Mouse (Mus musculus) gastrocnemius, postnatal 36 days (tissue): ENCODE results near the gene Ppl. TPM values are rescaled to one million over a fixed set of nuclear protein-coding genes. Genes with fewer than 3 reads are reported as not detected.

ENCODE experiments used
- DNase-seq, 2 experiments: peaks; one replicate each; pipeline ENCODE4 v3.0.0; 2022
- intact Hi-C: fragments of 180-260 bp; cut with DNase I; formaldehyde crosslinking; loops from one replicate; pipeline ENCODE4 v1.15.1; 2025
- total RNA-seq, 2 experiments: library from RNA; stranded (reverse); gene quantifications; 2 replicates each; pipeline ENCODE4 v1.2.3; 2021

The Ppl gene
- total RNA-seq, 2 experiments from 2014 or later = 2.0 to 2.9 TPM

- intact Hi-C loops = no loop called here
- peak; percentile 73 to 83 for DNase-seq
These were observed 1.5 kb downstream of the Ppl start for GRCm38 (mm10) chr16:5130766-5131165.

DNA sequence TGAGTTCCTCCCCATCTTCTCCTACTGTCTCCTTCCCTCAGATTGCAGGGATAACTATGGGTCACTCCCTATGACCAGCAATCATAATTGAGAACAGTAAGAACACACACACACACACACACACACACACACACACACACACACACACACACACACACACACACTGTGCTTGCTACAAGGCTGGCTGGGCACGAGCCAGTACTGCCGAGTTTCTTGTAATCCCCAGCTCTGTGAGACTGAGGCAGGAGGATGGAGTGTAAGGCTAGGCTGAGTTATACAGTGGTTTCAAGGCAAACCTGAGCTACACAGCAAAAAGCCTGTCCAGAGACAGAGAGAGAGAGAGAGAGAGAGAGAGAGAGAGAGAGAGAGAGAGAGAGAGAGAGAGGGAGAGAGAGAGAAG, 2.0 kb downstream of the Ppl start:
- intact Hi-C loops = no loop called here

DNA sequence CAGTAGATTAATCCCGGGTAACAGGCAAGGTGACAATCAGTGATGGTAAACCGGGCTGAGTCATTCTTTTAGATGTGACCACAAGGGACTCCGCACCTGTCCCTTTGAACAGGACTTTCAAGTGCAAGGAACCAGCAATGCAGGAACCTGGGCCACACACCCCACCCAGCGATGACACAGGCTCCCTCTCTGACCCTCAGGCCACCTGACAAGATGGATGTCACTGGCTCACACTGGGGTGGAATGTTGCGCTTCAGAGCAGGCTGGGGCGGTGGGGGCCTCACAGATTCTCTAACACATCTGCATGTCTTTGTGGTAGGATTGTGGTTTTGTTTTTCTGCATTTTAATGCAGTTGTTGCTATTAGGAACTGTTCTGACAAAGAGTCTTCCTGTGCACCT, 8.7 kb downstream of the Ppl start:
- DNase-seq = no peak
- intact Hi-C loops = no loop called here

More for the DNA sequence above, 2.0 kb downstream of the Ppl start:
- DNase-seq = no peak

DNA sequence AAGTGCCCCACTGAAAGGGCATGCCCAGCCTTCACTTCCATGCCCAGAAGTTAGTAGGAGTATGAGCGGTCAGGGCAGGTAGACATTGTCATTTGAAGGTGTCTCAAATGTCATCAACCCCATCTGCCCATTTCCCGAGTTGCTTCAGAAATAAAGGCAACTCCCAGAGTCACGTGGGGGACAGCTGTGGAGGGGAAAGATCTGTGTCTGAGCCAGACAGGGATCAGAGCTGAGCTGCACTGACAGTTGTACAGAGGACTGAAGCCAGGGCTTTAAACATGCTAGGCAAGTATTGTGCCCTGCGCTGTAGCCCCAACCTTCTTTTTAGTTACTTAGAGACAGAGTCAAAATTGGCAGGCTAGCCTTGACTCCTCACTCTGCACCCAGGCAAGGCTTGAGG, 12.4 kb downstream of the Ppl start:
- intact Hi-C loops = no loop called here
- no peak for DNase-seq

GRCm38 (mm10) chr16:5119385-5119784, 12.8 kb downstream of the Ppl start:
- intact Hi-C loops = no loop called here
- DNase-seq = no peak

DNA sequence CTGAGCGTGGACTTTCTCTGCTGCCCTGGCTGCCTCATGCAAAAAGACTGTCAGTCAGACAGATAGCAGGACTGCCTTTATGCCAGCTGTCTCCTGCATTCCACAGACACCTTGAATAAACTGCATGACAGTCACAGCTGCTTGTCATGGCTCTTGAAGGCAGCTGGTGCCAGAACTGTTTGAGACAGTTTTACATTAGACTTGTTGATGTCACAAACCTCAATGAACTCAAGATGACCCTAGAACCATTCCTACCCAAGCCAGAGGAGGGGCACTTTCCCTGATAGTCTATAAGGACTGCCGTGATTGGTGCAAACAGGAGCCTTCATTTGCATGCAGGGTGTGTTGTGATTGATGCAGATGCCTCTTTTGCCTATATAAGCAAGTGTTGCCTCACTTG, 18.6 kb downstream of the Ppl start:
- no peak for DNase-seq
- intact Hi-C loops = no loop called here

DNA sequence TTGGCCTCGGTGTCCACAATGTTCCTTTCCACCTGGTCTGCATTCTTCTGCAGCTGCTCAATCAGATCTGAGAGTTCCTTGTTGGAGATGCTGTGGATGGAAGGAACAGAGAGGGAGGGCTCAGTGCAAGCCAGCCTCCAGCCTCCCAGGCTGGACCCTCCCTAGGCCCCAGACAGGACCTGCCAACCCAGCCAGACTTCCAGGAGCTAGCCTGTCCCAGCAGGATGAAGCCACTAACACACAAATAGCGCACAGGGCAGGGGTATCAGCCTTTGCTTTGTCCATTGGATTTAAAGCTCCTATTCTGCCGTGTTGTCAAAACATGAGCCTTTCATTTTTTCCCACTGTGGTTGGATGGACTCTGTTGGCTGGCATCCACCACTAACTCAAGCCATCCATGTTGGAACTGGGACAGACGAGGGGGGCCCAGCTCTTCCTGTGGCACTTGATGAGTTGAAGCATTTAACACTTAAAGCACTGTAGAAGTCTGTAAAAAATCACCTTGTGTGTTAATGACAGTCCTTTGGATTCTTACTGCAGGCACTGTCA, 19.1 kb downstream of the Ppl start:
- intact Hi-C loops = no loop called here
- no peak for DNase-seq

GRCm38 (mm10) chr16:5111021-5111420, 21.2 kb downstream of the Ppl start:
- intact Hi-C loops = no loop called here
- no peak for DNase-seq

- DNase-seq = no peak
- intact Hi-C loops = no loop called here
These were observed 22.3 kb downstream of the Ppl start for GRCm38 (mm10) chr16:5109877-5110276.

DNA sequence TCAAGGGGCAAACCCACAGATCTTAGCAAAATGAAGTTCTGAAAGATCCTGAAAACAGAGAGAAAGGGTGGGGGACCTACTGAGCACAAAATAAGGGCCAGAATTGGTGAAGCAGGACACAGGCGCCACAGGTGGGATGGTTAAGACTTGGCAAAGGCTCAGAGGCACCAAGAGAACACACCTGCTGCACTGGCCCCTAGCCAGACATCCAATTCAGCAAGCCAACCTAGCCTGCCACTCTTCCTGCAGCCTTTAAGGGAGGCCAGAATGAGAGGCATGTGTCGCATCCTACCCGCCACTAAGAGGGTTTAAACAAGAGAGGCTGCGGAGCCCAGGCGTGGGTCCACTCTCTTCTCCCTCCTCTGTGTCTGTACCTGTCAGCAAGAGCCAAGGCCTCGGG, 31.2 kb downstream of the Ppl start:
- intact Hi-C loops = no loop called here

DNA sequence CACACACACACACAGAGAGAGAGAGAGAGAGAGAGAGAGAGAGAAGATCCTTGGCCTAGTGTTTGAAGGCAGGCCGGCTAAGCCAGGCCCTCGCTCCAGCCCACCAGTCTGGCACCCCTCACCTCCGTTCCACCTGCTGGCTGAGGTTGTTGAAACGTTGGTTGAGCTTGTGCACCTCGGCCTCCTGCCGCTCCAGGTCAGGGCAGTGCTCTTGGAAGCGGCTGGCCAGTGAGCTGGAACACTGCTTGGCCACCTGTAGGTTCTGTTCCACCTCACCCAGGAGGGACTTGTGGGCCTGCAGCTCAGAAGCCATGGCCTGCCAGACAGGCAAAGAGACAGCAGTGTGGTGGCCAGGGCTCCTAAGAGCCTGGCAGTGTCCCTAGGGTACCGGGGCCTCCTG, 35.7 kb downstream of the Ppl start:
- no peak for DNase-seq
- intact Hi-C loops = no loop called here

More for the DNA sequence above, 31.2 kb downstream of the Ppl start:
- no peak for DNase-seq

DNA sequence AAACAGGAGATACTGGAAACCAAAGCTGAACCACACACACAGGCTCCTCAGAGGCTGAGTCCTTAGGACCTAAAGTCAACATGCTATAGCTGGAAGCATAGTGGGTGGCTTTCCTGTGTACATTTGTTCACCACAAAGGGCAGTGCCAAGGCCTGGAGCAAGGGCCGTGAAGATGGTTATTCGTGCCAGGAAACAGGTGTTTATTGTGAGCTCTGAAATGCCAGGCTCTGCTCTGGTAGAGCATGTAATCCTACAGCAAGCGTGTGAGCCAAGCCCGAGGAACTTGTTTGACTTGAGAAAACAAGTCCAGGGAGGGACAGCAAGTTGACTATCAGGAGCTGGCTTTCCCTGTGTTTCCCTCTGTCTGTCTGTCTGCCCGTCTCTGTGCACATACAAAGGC, 38.9 kb downstream of the Ppl start:
- no peak for DNase-seq
- intact Hi-C loops = no loop called here

DNA sequence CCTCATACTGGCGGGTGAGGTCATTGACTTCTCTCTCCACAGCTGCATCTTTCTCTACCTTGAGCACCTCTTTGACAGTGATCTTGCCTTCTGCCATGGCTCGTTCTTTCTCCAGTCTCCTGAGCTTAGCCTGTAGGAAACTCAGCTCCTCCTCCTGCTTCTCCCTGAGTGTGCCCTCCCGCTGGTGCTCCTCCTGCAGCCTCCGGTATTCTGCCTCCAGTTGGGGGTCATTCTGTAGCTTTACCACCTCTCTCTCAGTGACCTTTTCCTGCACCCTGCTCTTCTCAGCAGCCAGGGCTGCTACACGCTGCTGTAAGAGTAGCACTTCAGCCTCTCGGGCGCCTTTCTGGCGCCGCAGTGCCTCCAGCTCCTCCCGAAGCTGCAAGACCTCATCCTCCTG, 43.2 kb downstream of the Ppl start:
- intact Hi-C loops = no loop called here
- DNase-seq = no peak

DNA sequence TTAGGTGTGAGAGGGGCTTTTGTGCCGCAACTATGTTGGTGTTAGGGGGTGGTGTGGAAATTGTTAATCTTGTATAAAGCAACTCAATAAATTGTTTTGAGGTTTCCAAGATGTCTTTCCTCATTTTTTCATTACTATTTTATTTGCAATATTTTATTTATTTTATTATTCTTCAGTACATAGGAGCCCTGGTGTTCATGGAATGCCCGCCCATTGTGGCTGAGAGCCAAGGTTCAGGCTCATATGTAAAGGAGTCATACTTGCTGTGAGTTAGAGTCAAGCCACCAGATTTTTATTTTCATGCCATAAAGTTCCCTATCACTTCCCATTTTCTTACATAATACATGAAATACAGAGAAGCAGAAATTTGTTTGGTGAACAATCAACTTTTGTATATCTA, 46.0 kb downstream of the Ppl start:
- DNase-seq = no peak
- intact Hi-C loops = no loop called here

DNA sequence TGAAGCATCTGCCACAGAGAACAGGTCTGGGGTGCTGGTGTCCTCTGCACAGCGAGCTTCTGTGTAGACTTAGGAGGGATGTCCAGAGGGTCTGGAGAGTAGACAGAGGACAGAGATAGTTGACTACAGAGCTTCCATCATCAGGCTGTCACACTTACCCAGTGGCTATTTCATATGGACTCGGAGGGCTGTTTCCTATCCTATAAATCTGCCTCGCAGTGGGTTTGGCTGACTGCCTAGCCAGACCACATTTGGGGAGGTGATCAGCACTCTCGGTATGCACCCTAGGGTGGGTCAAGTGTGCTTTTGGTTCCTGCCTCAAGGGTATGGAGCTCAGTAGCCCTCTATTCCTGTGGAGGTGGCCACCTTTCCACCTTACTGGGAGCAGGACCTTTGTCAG, 47.0 kb downstream of the Ppl start:
- intact Hi-C loops = no loop called here
- DNase-seq = no peak

GRCm38 (mm10) chr16:5074341-5074740, 57.9 kb downstream of the Ppl start:
- no peak for DNase-seq
- intact Hi-C loops = no loop called here

- intact Hi-C loops = no loop called here
- no peak for DNase-seq
These were observed 60.2 kb downstream of the Ppl start for GRCm38 (mm10) chr16:5071974-5072373.

DNA sequence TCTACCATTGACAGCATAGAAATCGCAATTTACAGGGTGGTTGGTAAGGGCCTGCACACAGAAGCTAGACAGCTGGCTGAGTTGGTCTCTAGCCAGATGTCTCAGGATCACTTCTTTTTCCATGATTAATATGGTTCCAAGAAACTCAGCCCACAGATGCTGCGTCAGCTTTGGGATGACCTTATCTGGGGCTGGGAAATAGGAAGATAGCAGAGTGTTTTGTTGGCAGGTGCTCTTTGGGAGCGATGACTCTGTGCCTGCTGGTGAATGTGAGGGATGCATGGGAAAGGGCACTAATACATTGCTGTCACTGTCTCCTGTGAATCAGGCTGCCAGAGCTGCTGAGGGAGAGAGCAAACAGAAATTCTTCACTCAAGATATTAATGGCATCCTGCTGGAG, 61.9 kb downstream of the Ppl start:
- no peak for DNase-seq
- intact Hi-C loops = no loop called here

DNA sequence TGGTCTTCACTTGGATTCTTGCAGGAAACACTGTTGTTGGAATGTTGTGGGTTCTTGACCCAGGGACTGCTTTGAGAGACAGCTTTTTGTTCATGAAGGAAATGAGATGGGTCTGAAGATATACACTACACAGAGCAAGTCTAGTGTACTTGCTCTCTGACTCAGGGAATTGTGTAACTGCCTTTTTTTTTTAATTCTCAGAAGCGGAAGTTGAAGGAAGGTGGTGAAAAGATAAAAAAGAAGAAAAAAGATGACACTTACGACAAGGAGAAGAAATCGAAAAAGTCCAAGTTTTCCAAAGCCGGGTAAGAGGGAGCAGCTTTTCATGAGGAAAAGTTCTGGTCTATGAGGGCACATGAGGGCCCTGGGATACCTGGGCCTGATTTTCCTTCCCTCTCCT, 68.7 kb downstream of the Ppl start:
- intact Hi-C loops = loop anchor here (5.0 kb wide), 1 partner anchor 134 kb away; no protein-coding TSS in a partner anchor
- DNase-seq = no peak

GRCm38 (mm10) chr16:5058114-5058513, 74.1 kb downstream of the Ppl start:
- no peak for DNase-seq
- intact Hi-C loops = no loop called here

DNA sequence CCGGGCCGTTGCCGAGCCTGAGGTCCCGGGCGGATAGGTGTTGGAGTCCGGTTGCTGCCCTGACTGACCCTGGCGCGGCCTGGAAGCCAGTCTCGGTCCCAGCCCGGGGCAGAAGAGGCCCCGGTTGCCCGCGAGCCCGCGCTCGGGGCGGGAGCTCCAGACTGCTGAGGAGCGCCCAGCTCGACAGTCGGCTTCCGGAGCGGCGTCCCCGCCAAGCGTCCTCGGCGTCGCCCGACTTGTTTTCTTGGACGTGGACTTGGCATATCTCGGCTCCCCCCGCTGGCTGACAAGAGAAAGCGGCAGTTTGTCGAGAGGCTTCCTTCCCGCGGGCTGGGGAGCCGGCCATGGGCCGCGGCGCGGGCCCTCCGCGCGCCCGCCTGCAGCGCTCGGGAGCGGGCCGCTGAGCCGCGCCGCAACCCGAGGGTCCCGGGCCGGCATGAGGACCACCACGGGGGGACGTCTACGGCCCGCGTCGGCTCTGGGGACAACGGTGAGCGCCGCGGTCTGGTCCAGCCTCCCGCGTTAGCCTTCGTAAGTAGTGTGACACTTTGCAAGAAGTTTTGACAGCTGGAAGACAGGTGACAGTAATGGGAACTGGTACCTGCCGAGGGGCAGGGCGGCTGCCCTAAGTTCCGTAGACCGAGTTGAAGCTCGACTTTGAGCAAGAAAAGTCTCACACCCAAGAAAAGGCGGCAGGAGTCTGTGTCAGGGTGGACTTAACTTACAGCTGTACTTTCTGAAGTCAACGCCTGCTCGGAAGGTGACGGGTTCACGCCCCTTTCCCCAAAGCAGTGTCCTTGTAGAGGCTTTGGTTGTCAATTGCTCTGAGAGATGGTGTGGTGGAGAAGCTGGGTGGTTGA, 81.7 kb downstream of the Ppl start:
- peak; percentile 70 to 75 for DNase-seq
- intact Hi-C loops = loop anchor here (5.0 kb wide), 1 partner anchor 92 kb away; no protein-coding TSS in a partner anchor

GRCm38 (mm10) chr16:5049774-5050234, 82.4 kb downstream of the Ppl start, which contains the start of the genes Glyr1 and Ubn1:
Gene Glyr1, minus strand, starts transcription at chr16:5049863.
Gene Ubn1, plus strand, starts transcription at chr16:5050057.
- DNase-seq = peak; percentile 96 to 99
- intact Hi-C loops = loop anchor here (5.0 kb wide), 1 partner anchor 92 kb away; no protein-coding TSS in a partner anchor
